Mouse (Mus musculus) bone marrow macrophage, adult 2 months (primary cell): ENCODE measurements at regions not wholly inside any gene's neighbourhood (a gene's known extent, or its start where the extent isn't known, plus 50 kb on each side); places are given as distances from the start of the nearest gene placed in this dataset.

Source experiments
- CTCF ChIP-seq: IDR thresholded peaks from 2 replicates; pipeline ENCODE4 v1.5.1; 2012; ENCODE audit warnings: low read depth, mild to moderate bottlenecking, low read length, moderate library complexity
- POLR2A ChIP-seq: IDR thresholded peaks from 2 replicates; pipeline ENCODE4 v1.6.1; 2012; ENCODE audit warnings: mild to moderate bottlenecking, low read depth, low read length, borderline replicate concordance

- no peak for TF ChIP-seq CTCF
- TF ChIP-seq POLR2A: no peak
Observed at GRCm38 (mm10) chr1:64317032-64317636, 195.1 kb upstream of the Klf7 start.
